Mouse (Mus musculus) MEL (cell line): ENCODE results near the gene Btnl2. TPM values are rescaled to one million over a fixed set of nuclear protein-coding genes. Genes with fewer than 3 reads are reported as not detected.

Experiments used
- DNase-seq: peaks from one replicate; pipeline ENCODE4 v3.0.0; 2011; ENCODE audit warnings: low read depth, low spot score
- H3K27ac ChIP-seq: 2 replicates; pipeline ENCODE4 v1.5.1; 2012; ENCODE audit warnings: low read depth, mild to moderate bottlenecking, control low read depth, low read length, moderate library complexity; ENCODE audit not compliant: control insufficient read depth
- H3K27me3 ChIP-seq, 2 experiments: fragments of 150-350 bp in 1 of 2; sonication (generic) in 1 of 2; 2 replicates each; pipeline ENCODE4 v1.6.1; 2012; ENCODE audit warnings: low read length in 2 of 2, mild to moderate bottlenecking in 2 of 2, improper control_type of control experiment in 1 of 2, moderate library complexity in 1 of 2; ENCODE audit not compliant: insufficient read depth in 2 of 2, control insufficient read depth in 1 of 2
- H3K36me3 ChIP-seq, 2 experiments: 2 replicates each; pipeline ENCODE4 v1.6.1; 2012 to 2014; ENCODE audit warnings: low read length in 2 of 2, improper control_type of control experiment in 1 of 2, inconsistent platforms in 1 of 2, mild to moderate bottlenecking in 1 of 2; ENCODE audit not compliant: insufficient read depth in 2 of 2, control insufficient read depth in 1 of 2
- H3K4me1 ChIP-seq, 2 experiments: fragments of 150-350 bp in 1 of 2; sonication (generic) in 1 of 2; 2 replicates each; pipeline ENCODE4 v1.6.1; 2012; ENCODE audit warnings: low read length in 2 of 2, improper control_type of control experiment in 1 of 2, mild to moderate bottlenecking in 1 of 2; ENCODE audit not compliant: insufficient read depth in 2 of 2, control insufficient read depth in 1 of 2
- H3K4me3 ChIP-seq, 2 experiments: fragments of 150-350 bp in 1 of 2; sonication (generic) in 1 of 2; 2 replicates each; pipeline ENCODE4 v1.5.1; 2012; ENCODE audit warnings: low read depth in 2 of 2, low read length in 2 of 2, mild to moderate bottlenecking in 2 of 2, moderate library complexity in 2 of 2, control low read depth in 1 of 2, improper control_type of control experiment in 1 of 2; ENCODE audit not compliant: control insufficient read depth in 1 of 2, insufficient read depth in 1 of 2
- H3K79me2 ChIP-seq: 2 replicates; pipeline ENCODE4 v1.6.1; 2012; ENCODE audit warnings: mild to moderate bottlenecking, low read length, moderate library complexity; ENCODE audit not compliant: control insufficient read depth, poor library complexity, insufficient read depth
- H3K9ac ChIP-seq: 2 replicates; pipeline ENCODE4 v1.6.1; 2012; ENCODE audit warnings: low read depth, mild to moderate bottlenecking, control low read depth, low read length, moderate library complexity; ENCODE audit not compliant: control insufficient read depth, poor library complexity, severe bottlenecking
- H3K9me3 ChIP-seq: fragments of 150-350 bp; sonication (generic); replicated peaks from 2 replicates; pipeline ENCODE4 v1.6.1; 2012; ENCODE audit warnings: mild to moderate bottlenecking, low read length, improper control_type of control experiment, moderate library complexity; ENCODE audit not compliant: insufficient read depth
- BHLHE40 ChIP-seq: IDR thresholded peaks from 2 replicates; pipeline ENCODE4 v1.6.1; 2012; ENCODE audit warnings: low read depth, mild to moderate bottlenecking, inconsistent platforms, low read length, improper control_type of control experiment, borderline replicate concordance
- CTCF ChIP-seq, 3 experiments: IDR thresholded peaks in 2 of 3; conservative IDR thresholded peaks in 1 of 3; 2 replicates each; pipeline ENCODE4 v1.5.1; 2011 to 2012; ENCODE audit warnings: low read length in 3 of 3, low read depth in 2 of 3, mild to moderate bottlenecking in 2 of 3, improper control_type of control experiment in 1 of 3, inconsistent platforms in 1 of 3, mixed read lengths in 1 of 3, moderate library complexity in 1 of 3; ENCODE audit not compliant: control insufficient read depth in 1 of 3, insufficient read depth in 1 of 3, poor library complexity in 1 of 3, severe bottlenecking in 1 of 3
- ELF1 ChIP-seq: IDR thresholded peaks from 2 replicates; pipeline ENCODE4 v1.6.1; 2014; ENCODE audit warnings: low read depth, mild to moderate bottlenecking, inconsistent platforms, low read length, improper control_type of control experiment, moderate library complexity
- ETS1 ChIP-seq: IDR thresholded peaks from 2 replicates; pipeline ENCODE4 v1.6.1; 2012; ENCODE audit warnings: low read depth, mild to moderate bottlenecking, inconsistent platforms, low read length, improper control_type of control experiment, moderate library complexity
- GABPA ChIP-seq: IDR thresholded peaks from 2 replicates; pipeline ENCODE4 v1.6.1; 2012; ENCODE audit warnings: low read depth, mild to moderate bottlenecking, inconsistent platforms, low read length, improper control_type of control experiment, moderate library complexity
- GATA1 ChIP-seq: IDR thresholded peaks from 2 replicates; pipeline ENCODE4 v1.6.1; 2011; ENCODE audit warnings: low read depth, low read length, improper control_type of control experiment
- MXI1 ChIP-seq: IDR thresholded peaks from 2 replicates; pipeline ENCODE4 v1.6.1; 2011; ENCODE audit warnings: mild to moderate bottlenecking, low read depth, low read length, improper control_type of control experiment
- MYB ChIP-seq: IDR thresholded peaks from 2 replicates; pipeline ENCODE4 v1.6.1; 2011; ENCODE audit warnings: mild to moderate bottlenecking, low read depth, low read length, improper control_type of control experiment
- NELFE ChIP-seq: IDR thresholded peaks from 2 replicates; pipeline ENCODE4 v1.6.1; 2011; ENCODE audit warnings: low read depth, low read length, improper control_type of control experiment
- POLR2A ChIP-seq, 2 experiments: IDR thresholded peaks; 2 replicates each; pipeline ENCODE4 v1.6.1; 2011 to 2012; ENCODE audit warnings: low read length in 2 of 2, mild to moderate bottlenecking in 2 of 2, control low read depth in 1 of 2, improper control_type of control experiment in 1 of 2, low read depth in 1 of 2, moderate library complexity in 1 of 2; ENCODE audit not compliant: control insufficient read depth in 1 of 2, insufficient read depth in 1 of 2, poor library complexity in 1 of 2
- RAD21 ChIP-seq: IDR thresholded peaks from 2 replicates; pipeline ENCODE4 v1.6.1; 2011; ENCODE audit warnings: mild to moderate bottlenecking, low read depth, low read length, improper control_type of control experiment
- SIN3A ChIP-seq: IDR thresholded peaks from 2 replicates; pipeline ENCODE4 v1.6.1; 2012; ENCODE audit warnings: low read length, improper control_type of control experiment, inconsistent platforms
- TAL1 ChIP-seq: IDR thresholded peaks from 2 replicates; pipeline ENCODE4 v1.6.1; 2012; ENCODE audit warnings: mild to moderate bottlenecking, inconsistent platforms, low read length, moderate library complexity, mixed read lengths
- TBP ChIP-seq: IDR thresholded peaks from 2 replicates; pipeline ENCODE4 v1.8.0; 2011; ENCODE audit warnings: low read depth, low read length, improper control_type of control experiment
- USF1 ChIP-seq: IDR thresholded peaks from 2 replicates; pipeline ENCODE4 v1.6.1; 2014; ENCODE audit warnings: low read depth, mild to moderate bottlenecking, inconsistent platforms, low read length, improper control_type of control experiment, moderate library complexity
- ZKSCAN1 ChIP-seq: IDR thresholded peaks from 2 replicates; pipeline ENCODE4 v1.6.1; 2012; ENCODE audit warnings: low read depth, mild to moderate bottlenecking, inconsistent platforms, low read length, improper control_type of control experiment, moderate library complexity
- ZNF384 ChIP-seq: IDR thresholded peaks from 2 replicates; pipeline ENCODE4 v1.6.1; 2012; ENCODE audit warnings: low read depth, mild to moderate bottlenecking, inconsistent platforms, low read length, improper control_type of control experiment
- polyA plus RNA-seq, 2 experiments: library from polyadenylated mRNA; stranded (reverse) in 1 of 2; unstranded in 1 of 2; fragments of >175 nt in 1 of 2; fragments of >200 nt in 1 of 2; gene quantifications; 2 replicates each; pipeline versions ENCODE4 v1.2.1 to v1.2.4; 2012; ENCODE audit warnings: low replicate concordance in 2 of 2, low read depth in 1 of 2; ENCODE audit not compliant: insufficient read length in 2 of 2, insufficient read depth in 1 of 2, missing spikeins in 1 of 2
- total RNA-seq: library from RNA; depleted of rRNA; stranded (reverse); fragments of 300-350 nt; gene quantifications from 2 replicates; pipeline ENCODE4 v1.2.3, GENCODE M21; 2012

Btnl2 gene
- total and polyA plus RNA-seq, 3 experiments, result not detected

DNA sequence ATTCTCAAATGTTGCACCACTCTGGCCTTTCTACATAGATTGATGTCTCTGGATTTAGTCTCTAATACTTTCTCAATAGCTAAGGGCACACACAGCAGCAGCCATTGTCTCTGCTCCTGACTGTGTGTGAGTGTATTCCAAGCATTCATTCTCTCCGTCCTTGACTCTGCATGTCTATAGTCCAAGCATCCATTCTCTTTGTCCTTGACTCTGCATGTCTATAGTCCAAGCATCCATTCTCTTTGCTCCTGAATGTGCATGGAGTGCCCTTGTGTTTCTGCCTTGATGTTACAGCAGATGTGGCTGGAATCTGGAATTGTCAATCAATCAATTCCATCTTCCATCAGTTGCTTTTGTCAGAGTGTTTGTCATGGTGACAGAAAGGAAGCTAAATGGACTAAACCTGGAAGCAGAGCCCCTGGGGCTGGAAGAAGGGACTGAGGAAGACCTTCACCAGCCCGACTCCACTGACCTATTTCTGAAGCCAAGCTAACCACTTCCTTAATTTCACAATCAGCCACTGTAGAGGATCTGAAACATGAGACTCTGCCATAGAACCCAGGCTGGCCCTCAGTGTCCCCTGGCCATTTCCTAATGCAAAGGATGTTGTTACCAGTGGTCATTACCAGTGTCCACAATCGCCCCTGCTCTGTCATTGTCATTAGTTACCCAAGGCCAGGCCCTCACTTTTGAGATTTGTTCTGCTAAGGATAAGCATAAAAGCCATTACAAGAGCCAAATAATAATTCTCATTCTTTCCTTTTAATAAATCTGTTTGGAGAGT lies 13.8 kb upstream of the Btnl2 start:
- Histone ChIP-seq H3K9ac (no peak overlapping the region), H3K9me3 (no peaks in the 10 kb centered on the region), H3K27ac (no peak overlapping the region), H3K4me3 (no peak overlapping the region), H3K27me3 (peaks cover 0 to 5% of the 10 kb centered on the region in 2 experiments; a peak in 3 of 4 replicates), H3K4me1 (no peaks in the 10 kb centered on the region), H3K79me2 (no peaks in the 10 kb centered on the region), H3K36me3 (no peaks in the 10 kb centered on the region)
- peak; percentile 7 for DNase-seq
- no peak for TF ChIP-seq MXI1

DNA sequence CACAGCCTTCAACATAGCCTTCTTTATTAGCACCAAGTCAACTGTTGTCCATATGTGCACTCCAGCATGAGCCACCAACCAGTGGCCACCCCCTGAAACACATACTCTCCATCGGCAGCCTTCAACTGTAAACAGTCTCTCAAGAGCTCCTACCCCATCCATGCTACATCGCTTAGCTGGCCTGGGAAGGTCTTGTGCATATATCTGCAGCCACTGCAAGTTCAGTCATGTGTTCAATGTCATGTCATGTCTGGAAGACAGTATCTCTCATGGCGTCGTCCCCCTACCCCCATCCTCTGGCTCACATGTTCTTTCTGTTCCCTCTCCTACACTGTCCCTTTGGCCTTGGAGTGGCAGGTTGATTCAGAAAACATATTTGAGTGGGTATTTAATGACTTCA lies 9.7 kb upstream of the Btnl2 start:
- no peak for DNase-seq
- no peaks in the 10 kb centered on the region for H3K36me3 ChIP-seq
- H3K9ac ChIP-seq, result no peak overlapping the region
- no peaks in the 10 kb centered on the region for H3K9me3 ChIP-seq
- peaks cover 0 to 2% of the 10 kb centered on the region in 2 experiments; a peak in 1 of 4 replicates for H3K4me1 ChIP-seq
- peaks cover 1 to 2% of the 10 kb centered on the region in 2 experiments; a peak in 2 of 4 replicates for H3K27me3 ChIP-seq
- no peak overlapping the region for H3K4me3 ChIP-seq
- H3K27ac ChIP-seq, result no peak overlapping the region
- H3K79me2 ChIP-seq, result no peaks in the 10 kb centered on the region
- TF ChIP-seq NELFE, result no peak
- TF ChIP-seq BHLHE40, result no peak
- no peak for TF ChIP-seq RAD21
- no peak for TF ChIP-seq TAL1
- TF ChIP-seq USF1, result no peak
- TF ChIP-seq MYB, result no peak
- TF ChIP-seq ZKSCAN1, result no peak
- TF ChIP-seq POLR2A (IDR thresholded peaks at IDR 0.05; ENCODE audit: control insufficient read depth in 1 of 2, insufficient read depth in 1 of 2, low read depth in 1 of 2, low read length in 2 of 2, poor library complexity in 1 of 2), result no peak
- no peak for TF ChIP-seq ETS1
- TF ChIP-seq CTCF (IDR thresholded peaks at IDR 0.05 in 2 of 3, conservative IDR thresholded peaks at IDR 0.05 in 1 of 3; ENCODE audit: control insufficient read depth in 1 of 3, insufficient read depth in 1 of 3, low read depth in 2 of 3, low read length in 3 of 3, poor library complexity in 1 of 3, severe bottlenecking in 1 of 3), result no peak
- no peak for TF ChIP-seq ELF1
- TF ChIP-seq GATA1, result no peak
- TF ChIP-seq SIN3A, result no peak

DNA sequence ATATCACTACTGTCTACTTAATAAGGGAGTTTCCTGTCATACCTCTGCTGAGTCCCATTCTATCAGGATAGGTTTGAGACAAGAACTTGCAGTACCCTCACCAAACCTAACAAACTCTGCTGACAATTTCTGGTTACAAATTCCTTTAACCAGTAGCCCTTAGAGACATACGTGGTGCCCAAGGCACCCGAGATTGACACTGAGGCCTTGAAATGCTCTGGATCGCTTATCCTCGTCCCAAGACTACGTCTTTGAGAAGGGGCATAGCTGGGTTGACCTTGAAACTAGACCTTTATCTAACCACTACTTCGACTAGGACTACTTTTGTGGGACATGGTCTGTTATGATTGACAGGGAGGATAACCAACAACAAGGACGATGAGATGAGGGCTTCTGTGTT lies 9.1 kb upstream of the Btnl2 start:
- no peak overlapping the region for H3K27ac ChIP-seq
- peaks cover 1 to 2% of the 10 kb centered on the region in 2 experiments; a peak in 2 of 4 replicates for H3K27me3 ChIP-seq
- no peak for DNase-seq
- no peaks in the 10 kb centered on the region for H3K36me3 ChIP-seq
- no peaks in the 10 kb centered on the region for H3K9me3 ChIP-seq
- H3K79me2 ChIP-seq, result no peaks in the 10 kb centered on the region
- H3K4me3 ChIP-seq, result no peak overlapping the region
- H3K4me1 ChIP-seq, result peaks cover 0 to 2% of the 10 kb centered on the region in 2 experiments; a peak in 1 of 4 replicates
- TF ChIP-seq TBP (no peak), BHLHE40 (no peak), SIN3A (no peak), USF1 (no peak), ZNF384 (no peak), GABPA (no peak), GATA1 (no peak)
- no peak overlapping the region for H3K9ac ChIP-seq
